Mouse (Mus musculus): ENCODE measurements around the gene Olfr935.
A peak's percentile ranks its signal among the peaks of the same experiment; 100 is the strongest.

Olfr935 gene

GRCm38 (mm10) chr9:38999583-38999982 lies at the start of gene Olfr935:
Gene Olfr935 (minus strand): TSS chr9:38999683.
- no peak for DNase-seq (ENCODE audit: low read depth, low spot score)

- no peak for DNase-seq (ENCODE audit: low read depth, low spot score)
Observed at GRCm38 (mm10) chr9:39023277-39023676, 23.8 kb upstream of the Olfr935 start, which contains the start of gene Olfr146. Gene Olfr146 (minus strand): TSS chr9:39023377.

GRCm38 (mm10) chr9:38988215-38988614 lies 11.3 kb downstream of the Olfr935 start, which contains the start of gene Olfr934:
Gene Olfr934 (minus strand): TSS chr9:38988315.
- no peak for DNase-seq (ENCODE audit: low read depth, low spot score)

GRCm38 (mm10) chr9:38972013-38972412 lies 27.5 kb downstream of the Olfr935 start, which contains the start of gene Olfr933:
Gene Olfr933 (plus strand): TSS chr9:38972313.
- DNase-seq (ENCODE audit: low read depth, low spot score): no peak

GRCm38 (mm10) chr9:38954124-38954416 lies 45.4 kb downstream of the Olfr935 start:
- peak; percentile 11 for DNase-seq (ENCODE audit: low read depth, low spot score)

GRCm38 (mm10) chr9:38953401-38954123 lies 45.9 kb downstream of the Olfr935 start:
- DNase-seq (ENCODE audit: low read depth, low spot score): no peak
